Mouse (Mus musculus) spleen, adult 2 months (tissue): ENCODE results near the gene Chn1. TPM values are rescaled to one million over a fixed set of nuclear protein-coding genes. Genes with fewer than 3 reads are reported as not detected.

Source experiments
- DNase-seq, 2 experiments: peaks; one replicate each; pipeline versions ENCODE4 v3.0.0 to v3.0.0-alpha.2; 2012 to 2021; ENCODE audit warnings: low spot score in 2 of 2, low read depth in 1 of 2
- H3K27ac ChIP-seq: fragments of 200-500 bp; 2 replicates; pipeline ENCODE4 v1.5.1; 2012; ENCODE audit warnings: low read length, inconsistent platforms; ENCODE audit not compliant: insufficient read depth
- H3K27me3 ChIP-seq: fragments of 200-500 bp; 2 replicates; pipeline ENCODE4 v1.6.1; 2012; ENCODE audit warnings: mild to moderate bottlenecking, moderate library complexity, low read length, inconsistent platforms; ENCODE audit not compliant: control insufficient read depth, insufficient read depth
- H3K36me3 ChIP-seq: fragments of 200-500 bp; 2 replicates; pipeline ENCODE4 v1.6.1; 2012; ENCODE audit warnings: mild to moderate bottlenecking, low read length, inconsistent platforms; ENCODE audit not compliant: control insufficient read depth, insufficient read depth
- H3K4me1 ChIP-seq: fragments of 200-500 bp; 2 replicates; pipeline ENCODE4 v1.6.1; 2011; ENCODE audit warnings: inconsistent platforms; ENCODE audit not compliant: control insufficient read depth, insufficient read depth, insufficient read length
- H3K4me3 ChIP-seq: fragments of 200-500 bp; 2 replicates; pipeline ENCODE4 v1.5.1; 2011; ENCODE audit warnings: mild to moderate bottlenecking, inconsistent platforms; ENCODE audit not compliant: insufficient read depth, insufficient read length; ENCODE audit errors: extremely low read depth
- CTCF ChIP-seq: fragments of 200-500 bp; IDR thresholded peaks from 2 replicates; pipeline ENCODE4 v1.5.1; 2011; ENCODE audit warnings: mild to moderate bottlenecking, inconsistent platforms; ENCODE audit not compliant: insufficient read depth, insufficient read length, insufficient replicate concordance; ENCODE audit errors: extremely low read depth
- POLR2A ChIP-seq: fragments of 200-500 bp; IDR thresholded peaks from 2 replicates; pipeline ENCODE4 v1.6.1; 2011; ENCODE audit warnings: low read depth, low read length, inconsistent platforms
- WGBS: fragments of 180-500 bp; shearing (Covaris S2); methylation state at CpG from one replicate; pipeline ENCODE4 v1.1.7; 2018; 5-methylcytosine and 5-hydroxymethylcytosine counted together
- polyA plus RNA-seq: library from polyadenylated mRNA; depleted of rRNA; stranded (reverse); fragments of >200 nt; gene quantifications from 2 replicates; pipeline ENCODE4 v1.2.3, GENCODE M21; 2012

The Chn1 gene
- polyA plus RNA-seq, 1 experiment: 0.91 TPM

DNA sequence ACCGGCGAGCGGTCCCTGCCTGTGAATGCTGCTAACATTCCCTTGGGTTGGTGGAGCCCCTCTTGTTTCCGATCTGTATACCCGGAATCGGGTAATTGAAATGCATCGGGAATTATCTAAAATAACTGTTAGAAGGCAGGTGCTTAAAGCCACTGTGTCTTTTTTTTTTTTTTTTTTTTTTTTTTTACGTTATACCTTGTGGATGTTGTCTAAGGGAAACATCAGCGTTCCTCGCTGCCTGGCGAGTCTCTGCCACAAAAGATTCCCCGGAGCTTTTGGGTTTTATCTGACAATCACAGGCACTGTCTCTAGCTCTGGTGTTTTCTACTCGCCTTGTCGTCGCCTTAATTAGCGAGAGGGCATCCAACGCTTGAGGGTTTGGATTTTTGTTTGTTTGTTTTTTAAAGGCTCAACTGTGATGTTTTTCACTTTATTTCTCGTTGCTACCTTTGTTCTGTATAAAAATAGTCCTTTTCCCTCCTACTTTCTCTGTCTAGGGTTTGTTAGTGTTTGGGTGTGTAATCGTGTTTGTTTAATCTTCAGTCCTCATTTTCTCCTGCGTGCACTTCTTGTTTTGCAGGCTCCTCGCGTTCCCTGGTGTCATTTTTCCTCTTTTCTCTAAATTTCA, 651 bp upstream of the Chn1 start:
- Histone ChIP-seq H3K27me3 (peaks cover 15% of the 10 kb centered on the region), H3K36me3 (no peaks in the 10 kb centered on the region), H3K27ac (no peak overlapping the region), H3K4me1 (peaks cover 6% of the 10 kb centered on the region), H3K4me3 (peak overlapping the region; percentile 44; the same call in 1 of the 2 replicates)
- 5% methylated on average over 22 of the region's 22 CpGs for WGBS
- DNase-seq: no peak
- no peak for TF ChIP-seq POLR2A
- no peak for TF ChIP-seq CTCF

DNA sequence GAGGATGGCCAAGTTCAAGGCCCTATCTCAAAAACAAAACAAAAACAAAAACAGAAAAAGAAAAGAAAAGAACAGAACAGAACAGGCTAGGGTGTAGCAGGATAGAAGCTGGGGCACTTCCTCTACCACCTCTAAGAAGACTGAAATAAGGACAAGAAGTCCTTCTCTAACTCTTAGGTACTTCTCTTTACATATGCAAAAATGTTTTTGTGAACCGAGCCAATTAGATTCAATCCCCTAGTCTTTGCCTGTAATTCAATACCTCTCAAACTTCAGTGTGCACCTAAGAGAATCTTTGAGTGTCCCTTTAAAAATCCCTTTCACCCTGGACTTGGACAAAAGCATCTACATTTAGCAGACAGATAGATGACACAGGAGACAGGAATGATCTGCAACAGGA, 2.2 kb downstream of the Chn1 start:
- Histone ChIP-seq H3K27ac (no peak overlapping the region), H3K4me1 (peaks cover 6% of the 10 kb centered on the region), H3K4me3 (no peak overlapping the region), H3K27me3 (peaks cover 15% of the 10 kb centered on the region), H3K36me3 (no peaks in the 10 kb centered on the region)
- TF ChIP-seq CTCF: no peak
- no peak for TF ChIP-seq POLR2A
- DNase-seq: no peak
- 50% methylated on average over 1 of the region's 1 CpGs for WGBS

DNA sequence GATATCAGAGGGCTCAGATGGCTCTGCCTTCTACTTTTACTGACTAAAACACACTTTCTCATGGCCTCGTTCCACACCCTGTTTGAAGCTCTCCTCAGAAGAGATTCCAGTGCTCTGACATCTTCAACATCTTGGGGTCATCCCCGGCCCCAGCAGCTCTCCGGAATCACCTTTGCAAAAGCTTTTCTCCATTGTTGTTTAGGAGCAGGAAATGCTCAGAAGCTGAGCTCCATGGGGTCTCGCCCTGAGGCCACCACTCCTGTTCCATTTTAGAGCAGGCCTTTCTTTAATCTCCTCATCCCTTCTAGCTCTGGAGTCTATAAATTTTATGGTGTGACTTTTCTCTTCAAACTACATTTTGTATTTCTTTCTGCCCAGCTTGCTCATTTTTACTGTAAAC, 6.5 kb downstream of the Chn1 start:
- Histone ChIP-seq H3K4me3 (no peak overlapping the region), H3K4me1 (no peaks in the 10 kb centered on the region), H3K27ac (no peak overlapping the region), H3K27me3 (no peaks in the 10 kb centered on the region; the same call in 1 of the 2 replicates), H3K36me3 (no peaks in the 10 kb centered on the region)
- no peak for TF ChIP-seq POLR2A
- no peak for TF ChIP-seq CTCF
- no peak for DNase-seq
- 84% methylated on average over 4 of the region's 4 CpGs for whole genome bisulfite sequencing

DNA sequence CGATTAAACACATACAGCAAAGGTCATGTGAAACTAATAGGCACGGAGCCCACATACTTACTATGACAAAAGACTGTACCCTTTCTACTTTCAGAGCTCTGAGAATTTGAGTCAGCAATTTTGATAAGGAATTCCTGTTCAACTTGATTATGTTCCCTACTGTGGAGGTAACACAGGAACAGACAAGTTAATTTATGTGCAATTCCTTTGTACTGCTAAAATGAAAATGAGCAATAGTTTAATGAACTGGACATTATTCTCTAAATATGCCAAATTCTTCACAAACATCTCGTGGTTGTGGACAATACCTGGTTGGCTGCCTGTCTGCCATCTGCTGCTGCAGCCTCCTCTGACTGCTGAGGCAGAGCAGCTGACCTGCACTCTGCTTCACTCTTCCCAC, 11.6 kb downstream of the Chn1 start:
- TF ChIP-seq POLR2A: no peak
- no peak for TF ChIP-seq CTCF
- H3K36me3 ChIP-seq: no peaks in the 10 kb centered on the region
- H3K4me1 ChIP-seq: no peaks in the 10 kb centered on the region
- no peak overlapping the region for H3K27ac ChIP-seq
- no peak overlapping the region for H3K4me3 ChIP-seq
- WGBS: 77% methylated on average over 3 of the region's 3 CpGs
- H3K27me3 ChIP-seq: no peaks in the 10 kb centered on the region
- no peak for DNase-seq

DNA sequence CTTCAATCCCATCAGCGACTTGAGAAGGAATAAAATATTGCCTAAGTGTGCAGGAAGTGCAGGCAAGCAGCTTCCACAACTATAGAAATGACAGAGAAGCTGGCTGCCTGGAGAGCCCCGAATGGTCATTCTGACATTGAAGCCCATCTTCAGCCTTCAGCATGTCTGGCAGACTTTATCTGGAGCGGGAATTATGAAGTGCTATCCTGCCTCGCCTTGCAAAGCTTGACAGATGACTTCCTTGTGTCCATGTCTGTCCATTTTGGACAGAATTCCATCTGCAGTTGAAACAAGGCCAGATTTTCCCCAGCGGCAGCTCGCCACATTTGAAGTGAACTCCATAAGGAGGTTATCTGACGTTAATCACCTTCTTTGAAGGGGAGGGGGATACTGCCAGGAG, 15.2 kb downstream of the Chn1 start:
- 81% methylated on average over 7 of the region's 7 CpGs for WGBS
- DNase-seq: no peak
- Histone ChIP-seq H3K4me1 (no peaks in the 10 kb centered on the region), H3K27me3 (no peaks in the 10 kb centered on the region), H3K4me3 (no peak overlapping the region), H3K36me3 (no peaks in the 10 kb centered on the region), H3K27ac (no peak overlapping the region)
- TF ChIP-seq POLR2A (no peak), CTCF (no peak)

DNA sequence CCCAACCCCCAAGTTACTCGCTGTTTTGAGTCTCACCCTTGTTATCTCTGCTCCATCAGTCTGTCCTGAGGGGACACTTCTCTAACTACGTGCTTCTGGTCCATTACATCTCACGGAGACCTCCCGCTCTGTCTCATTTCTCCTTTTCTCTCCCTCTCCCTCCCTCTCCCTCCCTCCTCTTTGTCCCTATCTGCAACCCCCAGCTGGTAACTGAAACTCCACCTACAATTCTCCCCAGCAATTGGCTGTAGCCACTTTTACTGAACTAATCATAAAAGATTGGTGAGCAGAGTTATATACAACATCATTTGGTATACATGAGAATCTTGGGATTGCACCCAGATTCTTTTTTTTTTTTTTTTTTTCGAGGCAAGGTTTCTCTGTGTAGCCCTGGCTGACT, 16.1 kb downstream of the Chn1 start:
- H3K27me3 ChIP-seq: no peaks in the 10 kb centered on the region
- no peaks in the 10 kb centered on the region for H3K4me1 ChIP-seq
- no peaks in the 10 kb centered on the region for H3K36me3 ChIP-seq
- 63% methylated on average over 5 of the region's 5 CpGs for WGBS
- TF ChIP-seq CTCF: no peak
- no peak for TF ChIP-seq POLR2A
- no peak overlapping the region for H3K27ac ChIP-seq
- H3K4me3 ChIP-seq: no peak overlapping the region
- DNase-seq: no peak

DNA sequence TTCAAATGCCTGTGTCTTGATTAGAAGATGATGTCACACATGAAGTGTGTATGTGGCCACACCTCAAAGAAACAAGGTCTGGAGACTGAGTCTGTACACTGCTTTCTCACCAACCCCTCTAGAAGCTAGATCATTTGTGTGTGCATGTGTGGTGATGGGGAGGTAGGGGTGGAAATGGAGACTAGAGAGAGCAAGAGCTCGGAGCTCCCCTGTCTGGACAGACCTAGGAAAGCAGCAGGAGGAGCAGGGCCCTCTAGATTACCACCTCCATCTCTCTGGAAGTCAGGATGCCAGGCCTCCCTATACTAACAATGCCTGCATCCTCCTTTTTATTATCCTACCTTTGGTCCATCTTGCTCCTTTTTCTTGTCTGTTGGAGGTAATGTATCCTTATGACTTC, 27.8 kb downstream of the Chn1 start:
- 70% methylated on average over 1 of the region's 1 CpGs for WGBS

More for the DNA sequence above, 27.8 kb downstream of the Chn1 start:
- Histone ChIP-seq H3K36me3 (no peaks in the 10 kb centered on the region), H3K4me3 (no peak overlapping the region), H3K4me1 (no peaks in the 10 kb centered on the region), H3K27me3 (no peaks in the 10 kb centered on the region), H3K27ac (no peak overlapping the region)
- TF ChIP-seq CTCF (no peak), POLR2A (no peak)
- DNase-seq: no peak
